Mouse (Mus musculus) lung, postnatal 14 days (tissue): Measurements from ENCODE around the gene Exosc6.
"Not testable (repeated sequence)": the region's sequence is repeated elsewhere in the genome, so short reads cannot be mapped to it uniquely, and the experiment has no call there.

Experiments used
- DNase-seq: peaks from one replicate; pipeline ENCODE4 v3.0.0; 2021

Gene Exosc6

DNA sequence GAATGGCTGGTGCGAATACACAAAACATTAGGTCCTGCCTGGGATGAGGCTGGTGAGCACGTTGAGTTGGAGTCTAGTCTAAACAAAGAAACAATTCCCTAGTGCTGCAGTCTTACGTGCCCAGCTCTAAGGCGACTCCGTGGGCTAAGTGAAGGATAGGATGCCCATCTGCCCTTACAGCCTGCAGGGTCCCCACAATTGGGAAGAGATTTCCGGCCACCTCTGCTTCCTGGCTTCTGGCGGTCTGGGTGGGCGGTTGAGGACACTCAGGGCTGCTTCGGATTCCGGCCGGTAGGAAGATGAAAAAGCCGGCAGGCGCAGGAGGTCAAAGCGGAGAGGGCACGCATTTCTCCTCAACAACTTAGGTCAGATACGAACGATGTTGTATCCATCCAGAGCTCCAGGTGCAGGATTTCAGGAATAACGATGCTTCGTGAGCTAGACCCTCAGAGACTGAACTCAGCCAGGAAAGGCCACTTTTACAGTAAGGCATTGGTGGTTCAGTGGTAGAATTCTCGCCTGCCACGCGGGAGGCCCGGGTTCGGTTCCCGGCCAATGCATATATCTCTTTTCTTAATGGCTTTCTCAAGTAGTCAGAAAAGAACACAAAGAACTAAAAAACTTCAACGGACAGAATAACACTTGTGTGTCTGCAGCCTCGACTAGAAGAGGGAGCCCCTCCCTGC lies 6.1 kb downstream of the Exosc6 start:
- DNase-seq, result peak; percentile 90

DNA sequence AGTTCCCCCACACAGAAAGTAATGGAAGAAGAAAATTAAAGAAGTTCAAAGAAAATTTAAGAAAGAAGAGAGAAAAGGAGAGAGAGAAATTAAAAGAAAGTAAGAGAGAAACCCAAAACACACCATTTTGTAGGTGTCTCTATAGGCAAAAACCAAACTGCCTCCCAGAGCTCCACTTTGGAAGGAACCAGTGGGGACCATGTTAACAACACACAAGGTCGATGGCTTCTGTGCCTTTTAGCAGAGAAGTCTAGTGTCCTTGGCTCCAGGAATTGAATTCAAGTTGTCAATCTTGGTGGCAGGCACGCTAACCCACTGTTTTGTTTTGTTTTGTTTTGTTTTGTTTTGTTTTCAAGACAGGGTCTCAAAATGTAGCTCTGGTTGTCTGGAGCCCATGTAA lies 6.8 kb downstream of the Exosc6 start:
- no peak for DNase-seq

DNA sequence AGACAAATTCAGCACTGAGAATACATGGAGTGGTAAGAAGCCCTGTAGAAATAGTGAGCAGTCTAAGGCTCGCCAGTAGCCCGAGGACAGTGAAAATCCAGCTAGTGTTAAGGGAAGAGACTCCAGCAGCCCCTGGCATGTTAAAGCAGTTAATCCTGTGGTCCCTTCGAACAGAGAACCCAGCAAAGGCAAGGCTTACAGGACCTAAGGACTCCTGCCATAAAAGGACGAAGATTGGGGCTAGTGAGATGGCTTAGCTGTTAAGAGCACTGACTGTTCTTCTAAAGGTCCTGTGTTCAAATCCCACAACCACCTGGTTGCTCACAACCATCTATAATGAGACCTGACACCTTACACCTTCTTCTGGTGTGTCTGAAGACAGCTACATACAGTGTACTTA lies 10.2 kb downstream of the Exosc6 start:
- no peak for DNase-seq

DNA sequence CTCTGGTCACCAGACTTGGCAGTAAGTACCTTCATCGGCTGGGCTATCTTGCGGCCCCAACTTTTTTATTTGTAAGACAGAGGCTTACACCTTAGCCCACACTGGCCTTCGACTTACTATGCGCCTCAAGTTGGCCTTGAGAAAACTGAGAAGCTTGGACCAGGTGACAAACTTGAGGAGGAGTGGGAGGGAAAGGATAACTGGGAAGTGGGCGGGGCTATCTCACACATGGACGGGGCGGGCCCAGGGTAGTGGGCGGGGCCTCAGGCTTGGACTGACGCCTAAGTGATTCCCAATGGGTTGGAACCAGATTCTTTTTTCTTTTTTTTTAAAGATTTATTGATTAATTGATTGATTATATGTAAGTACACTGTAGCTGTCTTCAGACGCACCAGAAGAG lies 11.3 kb downstream of the Exosc6 start:
- no peak for DNase-seq

DNA sequence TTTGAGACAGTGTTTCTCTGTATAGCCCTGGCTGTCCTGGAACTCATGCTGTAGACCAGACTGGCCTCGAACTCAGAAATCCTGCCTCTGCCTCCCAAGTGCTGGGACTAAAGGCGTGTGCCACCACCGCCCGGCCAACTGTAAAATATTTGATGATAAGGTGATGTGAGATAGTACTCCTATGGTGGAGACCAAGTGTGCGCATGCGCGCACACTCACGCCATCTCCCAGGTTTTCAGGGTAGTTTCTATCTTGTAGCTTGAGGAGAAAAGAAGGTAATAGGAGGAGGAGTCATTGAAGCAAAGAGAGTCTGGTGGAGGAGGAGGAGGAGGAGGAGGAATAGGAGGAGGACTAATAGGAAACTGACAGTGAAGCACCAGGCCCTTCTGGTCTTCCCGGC lies 12.5 kb downstream of the Exosc6 start:
- DNase-seq, result not testable (repeated sequence)

DNA sequence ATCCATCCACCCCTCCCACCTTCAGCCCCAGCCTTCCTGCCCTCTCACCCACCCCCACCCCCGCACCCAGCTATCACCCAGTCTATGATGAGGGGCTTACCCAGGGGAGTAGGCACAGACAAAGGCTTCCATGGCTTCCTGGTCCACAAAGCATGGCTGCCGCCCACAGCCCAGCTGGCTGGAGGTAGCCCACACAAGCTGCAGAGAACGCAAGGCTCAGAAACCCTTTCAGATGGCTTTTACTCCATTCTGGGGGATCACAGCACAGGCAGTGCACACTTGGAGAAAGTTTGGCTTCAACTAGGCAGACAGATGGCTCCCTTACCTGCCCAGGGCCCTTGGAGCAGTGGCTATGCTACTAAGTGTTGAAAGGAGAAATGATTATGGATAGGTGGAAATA lies 19.8 kb downstream of the Exosc6 start:
- DNase-seq, result no peak

DNA sequence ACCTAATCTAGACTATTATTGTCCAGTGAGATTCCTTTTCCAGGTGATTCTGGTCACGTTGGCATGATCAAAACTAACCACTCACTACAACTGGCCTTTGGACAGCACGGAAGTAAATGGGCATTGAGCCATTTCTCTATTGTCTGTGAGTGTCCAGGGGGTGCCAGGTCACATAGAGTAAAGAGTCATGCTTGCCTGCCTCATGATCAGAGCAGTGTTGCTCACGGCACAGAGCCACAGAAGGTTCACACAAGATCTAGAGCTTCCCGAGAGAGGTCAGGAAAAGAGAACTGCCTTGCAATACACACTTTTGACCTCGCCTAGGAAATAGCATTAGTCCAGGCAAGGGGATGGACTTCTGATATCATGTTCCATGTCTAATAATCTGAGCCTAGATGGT lies 23.3 kb downstream of the Exosc6 start:
- no peak for DNase-seq

DNA sequence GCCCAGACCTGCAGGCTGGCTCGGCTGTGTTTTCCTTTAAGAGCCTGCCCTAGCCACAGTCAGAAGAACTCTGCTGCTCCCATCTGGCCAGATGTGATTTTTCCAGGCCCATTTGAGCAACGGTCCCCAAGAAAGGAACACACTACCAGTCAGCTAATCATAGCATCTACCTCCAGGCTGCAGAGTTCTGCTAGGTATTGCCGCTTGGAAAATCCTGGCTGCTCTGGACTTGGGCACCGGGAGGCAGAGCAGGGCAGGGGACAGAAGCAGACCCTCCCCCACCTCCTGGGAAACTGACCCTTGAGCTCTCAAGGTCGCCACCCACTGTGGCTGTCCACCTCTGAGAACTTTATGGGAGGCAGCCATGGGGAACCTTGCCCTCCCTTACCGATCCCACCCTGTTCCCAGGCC lies 23.7 kb downstream of the Exosc6 start:
- DNase-seq, result peak; percentile 28

DNA sequence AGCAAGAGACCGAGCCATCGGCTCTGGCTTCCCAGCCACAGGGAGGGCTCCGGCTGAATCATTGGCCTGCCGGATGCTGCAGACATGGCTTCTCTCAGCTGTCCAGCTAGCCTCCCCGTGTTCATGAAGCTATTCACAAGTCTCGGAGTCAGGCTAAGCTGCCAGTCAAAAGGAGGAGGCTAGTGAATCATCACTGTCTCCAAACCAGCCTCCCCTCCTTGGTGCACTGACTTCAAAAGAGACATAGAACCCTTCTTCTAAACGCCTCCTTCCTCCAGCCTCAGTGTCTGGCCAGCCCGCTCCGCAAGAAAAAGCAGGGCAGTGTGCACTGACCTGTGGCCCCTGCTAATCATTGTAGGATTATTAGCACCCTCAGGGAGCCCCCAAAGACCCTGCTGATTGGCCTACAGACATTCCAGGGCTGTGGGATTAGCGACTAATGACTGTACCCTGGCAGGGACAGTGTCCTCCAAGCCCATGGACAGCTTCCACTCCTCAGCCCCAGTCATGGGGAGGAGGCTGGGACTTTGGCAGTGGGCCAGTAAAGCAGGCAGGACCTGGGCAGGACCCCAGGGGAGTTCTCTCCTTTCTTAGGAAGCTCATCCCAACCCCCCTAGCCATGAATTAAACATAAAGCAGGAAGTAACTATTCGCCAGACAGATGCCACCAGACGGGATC lies 25.6 kb downstream of the Exosc6 start:
- DNase-seq, result no peak

DNA sequence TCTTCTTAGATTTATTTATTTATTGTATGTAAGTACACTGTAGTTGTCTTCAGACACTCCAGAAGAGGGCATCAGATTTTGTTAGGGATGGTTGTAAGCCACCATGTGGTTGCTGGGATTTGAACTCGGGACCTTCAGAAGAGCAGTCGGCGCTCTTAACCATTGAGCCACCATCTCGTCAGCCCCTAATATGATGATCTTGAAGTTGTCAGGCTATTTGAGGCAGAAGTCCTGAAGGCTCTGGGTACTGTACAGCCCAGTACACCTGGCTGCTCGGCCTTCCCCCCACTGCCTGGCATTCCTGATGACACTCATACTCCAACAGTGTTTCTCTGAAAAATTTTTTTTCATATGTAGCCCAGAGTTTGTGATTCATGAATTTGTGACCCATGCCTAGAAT lies 27.8 kb downstream of the Exosc6 start:
- not testable (repeated sequence) for DNase-seq

DNA sequence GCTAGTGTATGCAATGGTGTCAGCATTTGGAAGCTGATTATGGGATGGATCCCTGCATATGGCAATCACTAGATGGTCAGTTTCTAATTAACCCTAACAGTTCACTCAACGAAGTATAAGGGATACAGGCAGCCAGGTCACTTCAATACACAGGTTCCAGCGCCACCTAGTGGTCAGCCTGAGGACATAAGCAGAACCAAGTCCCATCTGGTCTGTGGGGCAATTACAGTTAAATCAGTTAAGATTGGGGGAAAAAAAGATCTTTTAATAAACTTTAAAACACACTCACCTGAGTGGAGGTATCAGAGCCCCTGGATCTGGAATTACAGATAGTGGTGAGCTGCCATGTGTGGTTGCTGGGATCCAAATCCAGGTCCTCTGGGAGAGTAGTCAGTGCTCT lies 34.0 kb downstream of the Exosc6 start:
- peak; percentile 83 for DNase-seq

DNA sequence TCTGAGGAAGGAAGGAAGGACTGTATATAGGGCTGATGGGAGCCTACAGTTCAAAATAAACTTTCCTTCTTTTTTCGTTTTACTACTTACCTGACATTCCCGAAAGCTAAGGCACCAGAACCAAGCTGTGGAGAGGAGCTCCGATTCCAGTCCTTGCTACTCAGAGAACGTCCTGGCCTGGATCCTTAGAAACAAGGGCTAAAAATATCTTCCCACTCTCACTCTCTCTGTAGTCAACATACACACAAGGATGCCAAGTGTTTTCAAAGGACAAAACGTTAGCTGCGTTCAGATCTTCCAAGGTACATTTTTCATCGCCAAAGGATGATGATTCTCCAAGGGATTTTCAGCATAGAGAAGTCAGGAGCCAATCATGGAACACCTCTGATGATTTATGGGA lies 35.6 kb downstream of the Exosc6 start:
- DNase-seq, result no peak

DNA sequence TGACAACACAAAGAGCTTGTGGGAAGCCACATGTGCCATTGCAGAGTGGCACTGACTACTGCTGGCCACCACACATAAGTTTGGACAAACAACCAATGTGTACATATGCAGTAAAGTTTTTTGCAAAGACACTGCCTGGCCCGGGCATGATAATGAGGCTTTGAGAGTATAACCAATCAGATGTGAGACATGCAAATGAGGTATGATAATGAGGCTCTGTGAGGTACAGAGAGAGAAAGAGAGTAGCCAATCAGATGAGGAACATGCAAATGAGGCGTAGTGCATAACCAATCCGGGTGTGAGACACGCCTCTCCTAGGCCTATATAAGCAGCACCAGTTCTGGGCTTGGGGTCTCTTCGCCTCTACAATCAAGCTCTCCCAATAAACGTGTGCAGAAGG lies 36.2 kb downstream of the Exosc6 start, which contains the start of gene Clec18a:
Gene Clec18a, minus strand, starts transcription at position 101 of the 400 bp plus-strand sequence.
- not testable (repeated sequence) for DNase-seq

DNA sequence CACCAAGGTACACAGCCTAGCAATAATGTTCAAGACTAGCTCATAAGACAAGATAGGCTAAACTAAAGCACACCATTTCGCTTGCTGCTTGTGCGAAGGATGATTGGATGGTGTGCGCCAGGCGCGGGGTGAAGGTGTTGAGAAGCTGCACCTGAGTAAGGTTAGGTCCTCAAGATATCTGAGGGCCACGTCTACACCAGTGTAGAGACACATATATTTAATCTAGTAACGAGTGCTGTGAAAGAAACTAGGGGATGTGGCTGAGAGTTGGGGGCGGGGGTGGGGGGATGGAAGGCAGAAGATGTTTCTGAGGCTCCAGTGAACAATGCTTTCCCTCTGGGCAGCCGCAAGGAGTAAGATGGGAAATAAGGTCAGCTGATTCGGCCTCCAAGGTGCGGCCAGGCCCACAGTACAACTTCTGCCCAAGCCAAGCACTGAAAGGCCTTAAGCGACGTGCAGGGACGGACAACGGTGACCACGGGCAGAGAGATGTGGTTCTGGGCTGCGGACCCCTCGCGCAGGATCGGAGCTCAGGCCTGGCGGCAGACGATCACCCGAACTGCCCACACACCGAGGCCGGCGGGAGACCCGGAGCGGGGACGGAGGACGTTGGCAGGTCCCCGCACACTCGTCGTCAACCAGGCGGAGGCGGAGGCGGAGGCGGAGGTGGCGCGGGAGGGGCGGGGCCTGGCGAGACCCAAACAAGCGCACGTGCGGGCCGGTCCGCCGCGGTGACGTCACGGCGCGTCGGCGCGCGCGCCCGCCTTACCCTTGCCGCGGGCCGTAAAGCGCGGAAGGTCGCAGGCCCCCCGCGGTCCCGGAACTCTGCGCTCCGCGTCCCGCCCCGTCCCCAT lies 38.0 kb downstream of the Exosc6 start, which contains the start of gene Pdpr:
Gene Pdpr, plus strand, starts transcription at position 766 of the 854 bp plus-strand sequence.
- peak; percentile 94 for DNase-seq

DNA sequence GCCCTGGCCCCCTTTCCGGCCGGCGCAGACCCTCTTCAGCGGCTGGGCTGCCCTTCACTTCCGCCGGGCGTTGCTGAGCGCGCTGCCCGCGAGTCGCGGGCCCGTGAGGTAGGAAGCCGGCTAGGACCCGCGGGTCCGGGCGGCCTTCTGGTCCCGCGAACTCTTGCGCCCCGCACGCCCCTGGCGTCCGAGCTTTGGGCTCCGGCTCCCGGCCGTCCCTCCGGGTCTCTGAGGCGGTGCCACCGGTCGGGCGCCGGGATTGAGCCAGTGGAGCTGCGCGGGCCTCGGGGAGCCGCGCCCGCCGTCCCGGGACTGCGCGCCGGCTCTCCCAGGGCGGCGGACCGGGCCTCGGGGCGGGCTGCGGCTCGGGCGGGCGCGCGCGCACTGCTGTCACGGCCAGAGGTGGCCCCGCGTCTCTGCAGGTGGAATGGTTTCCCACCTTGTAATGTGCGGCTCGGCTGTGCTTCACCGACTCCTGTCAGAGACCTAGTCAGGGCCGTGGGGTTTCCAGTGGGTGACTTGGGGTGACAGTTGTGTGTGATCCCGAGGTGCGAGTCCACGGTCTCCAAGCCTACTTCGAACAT lies 38.7 kb downstream of the Exosc6 start:
- DNase-seq, result peak; percentile 11
